Mouse (Mus musculus): Measurements from ENCODE around the gene Esr1.
"Not testable (repeated sequence)": the region's sequence is repeated elsewhere in the genome, so short reads cannot be mapped to it uniquely, and the experiment has no call there.

The Esr1 gene

GRCm38 (mm10) chr10:4620596-4621504 is 9.5 kb downstream of the Esr1 start:
- DNase-seq (ENCODE audit: low read depth), result peak; percentile 52

- no peak for DNase-seq (ENCODE audit: low read depth)
Measured at GRCm38 (mm10) chr10:4621505-4621815, 10.1 kb downstream of the Esr1 start.

- DNase-seq (ENCODE audit: low read depth), result no peak
Measured at GRCm38 (mm10) chr10:4623319-4623718, 11.9 kb downstream of the Esr1 start.

- no peak for DNase-seq (ENCODE audit: low read depth)
Measured at GRCm38 (mm10) chr10:4624581-4624980, 13.2 kb downstream of the Esr1 start.

- DNase-seq (ENCODE audit: low read depth), result no peak
Measured at GRCm38 (mm10) chr10:4625300-4625699, 13.9 kb downstream of the Esr1 start.

- DNase-seq (ENCODE audit: low read depth), result no peak
Measured at GRCm38 (mm10) chr10:4626432-4626831, 15.0 kb downstream of the Esr1 start.

GRCm38 (mm10) chr10:4626996-4627395 is 15.6 kb downstream of the Esr1 start:
- no peak for DNase-seq (ENCODE audit: low read depth)

- DNase-seq (ENCODE audit: low read depth), result no peak
Measured at GRCm38 (mm10) chr10:4627415-4627814, 16.0 kb downstream of the Esr1 start.

- DNase-seq (ENCODE audit: low read depth), result no peak
Measured at GRCm38 (mm10) chr10:4629314-4629713, 17.9 kb downstream of the Esr1 start.

- no peak for DNase-seq (ENCODE audit: low read depth)
Measured at GRCm38 (mm10) chr10:4632211-4632704, 20.9 kb downstream of the Esr1 start.

- DNase-seq (ENCODE audit: low read depth), result no peak
Measured at GRCm38 (mm10) chr10:4633287-4634030, 22.1 kb downstream of the Esr1 start.

GRCm38 (mm10) chr10:4635740-4636139 is 24.3 kb downstream of the Esr1 start:
- no peak for DNase-seq (ENCODE audit: low read depth)

GRCm38 (mm10) chr10:4646074-4646473 is 34.7 kb downstream of the Esr1 start:
- no peak for DNase-seq (ENCODE audit: low read depth)

GRCm38 (mm10) chr10:4646851-4647250 is 35.5 kb downstream of the Esr1 start:
- DNase-seq (ENCODE audit: low read depth), result no peak

GRCm38 (mm10) chr10:4665380-4665779 is 54.0 kb downstream of the Esr1 start:
- DNase-seq (ENCODE audit: low read depth), result no peak

GRCm38 (mm10) chr10:4667006-4667405 is 55.6 kb downstream of the Esr1 start:
- no peak for DNase-seq (ENCODE audit: low read depth)

- DNase-seq (ENCODE audit: low read depth), result no peak
Measured at GRCm38 (mm10) chr10:4670053-4670452, 58.7 kb downstream of the Esr1 start.

GRCm38 (mm10) chr10:4671876-4672275 is 60.5 kb downstream of the Esr1 start:
- DNase-seq (ENCODE audit: low read depth), result no peak

GRCm38 (mm10) chr10:4673311-4673816 is 62.0 kb downstream of the Esr1 start:
- no peak for DNase-seq (ENCODE audit: low read depth)

- DNase-seq (ENCODE audit: low read depth), result not testable (repeated sequence)
Measured at GRCm38 (mm10) chr10:4674983-4675592, 63.7 kb downstream of the Esr1 start.

GRCm38 (mm10) chr10:4683106-4683505 is 71.7 kb downstream of the Esr1 start:
- no peak for DNase-seq (ENCODE audit: low read depth)

- DNase-seq (ENCODE audit: low read depth), result no peak
Measured at GRCm38 (mm10) chr10:4683711-4684265, 72.4 kb downstream of the Esr1 start.

Measured in fibroblast of lung, adult 2 months (primary cell).